Mouse (Mus musculus) cerebellum, adult (tissue): ENCODE measurements around the gene Hapln4.
"Not testable (repeated sequence)": the region's sequence is repeated elsewhere in the genome, so short reads cannot be mapped to it uniquely, and the experiment has no call there.

ENCODE experiments used
- ATAC-seq: cut with Nextera tagmentation; 2 replicates; pipeline ENCODE4 v1.9.2; 2017; ENCODE audit warnings: mild to moderate bottlenecking, moderate library complexity, mixed read lengths; ENCODE audit not compliant: insufficient number of reproducible peaks, low FRiP score, low TSS enrichment

Gene Hapln4

DNA sequence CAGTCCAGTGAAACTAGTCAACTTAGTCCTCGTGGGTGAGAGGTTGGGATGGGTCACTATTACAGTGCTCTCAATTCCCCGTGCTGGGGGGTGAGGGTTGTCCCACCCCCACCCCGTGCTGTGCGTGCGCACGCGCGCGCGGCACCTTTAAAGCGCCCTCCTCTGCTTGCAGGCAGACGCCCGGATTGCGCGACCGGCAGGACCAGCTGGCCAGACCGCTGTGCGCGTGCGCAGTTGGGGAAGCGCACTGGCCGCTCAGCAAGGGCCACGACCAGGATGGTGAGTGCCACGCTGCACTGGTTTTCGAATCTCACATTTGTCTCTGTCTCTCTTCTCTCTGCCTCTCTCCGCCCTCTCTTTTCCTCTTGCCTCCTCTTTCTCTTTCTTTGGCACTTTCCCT is at the start of gene Hapln4:
Gene Hapln4 (plus strand): TSS at position 173 of the 400 bp plus-strand sequence.
- ATAC-seq, result peak; percentile 72

DNA sequence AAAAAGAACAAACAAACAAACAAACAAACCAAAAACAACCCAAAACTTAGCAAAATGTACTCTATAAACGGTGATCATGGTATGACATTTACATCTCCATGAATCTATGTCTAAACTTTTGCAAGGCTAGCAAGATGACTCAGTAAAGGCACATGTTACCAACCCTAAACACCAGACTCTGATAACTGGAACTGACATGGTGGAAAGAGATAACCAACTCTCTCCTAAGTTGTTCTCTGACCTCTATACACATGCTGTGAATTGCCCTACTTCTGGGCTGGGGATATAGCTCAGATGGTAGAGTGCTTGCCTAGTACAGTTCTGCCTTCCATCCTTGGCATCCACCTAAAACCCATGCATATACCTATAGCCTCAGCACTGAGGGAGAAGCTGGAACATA is 45.3 kb upstream of the Hapln4 start:
- no peak for ATAC-seq

- ATAC-seq, result no peak
Observed at GRCm38 (mm10) chr8:70041885-70042546, 41.2 kb upstream of the Hapln4 start.

- ATAC-seq, result peak; percentile 96
Observed at GRCm38 (mm10) chr8:70042583-70043455, 40.4 kb upstream of the Hapln4 start, which contains the start of the genes Mau2 and Sugp1. Gene Mau2, minus strand, starts transcription at chr8:70042734. Gene Sugp1, plus strand, starts transcription at chr8:70042813.

- no peak for ATAC-seq
Observed at GRCm38 (mm10) chr8:70043996-70044395, 39.3 kb upstream of the Hapln4 start.

DNA sequence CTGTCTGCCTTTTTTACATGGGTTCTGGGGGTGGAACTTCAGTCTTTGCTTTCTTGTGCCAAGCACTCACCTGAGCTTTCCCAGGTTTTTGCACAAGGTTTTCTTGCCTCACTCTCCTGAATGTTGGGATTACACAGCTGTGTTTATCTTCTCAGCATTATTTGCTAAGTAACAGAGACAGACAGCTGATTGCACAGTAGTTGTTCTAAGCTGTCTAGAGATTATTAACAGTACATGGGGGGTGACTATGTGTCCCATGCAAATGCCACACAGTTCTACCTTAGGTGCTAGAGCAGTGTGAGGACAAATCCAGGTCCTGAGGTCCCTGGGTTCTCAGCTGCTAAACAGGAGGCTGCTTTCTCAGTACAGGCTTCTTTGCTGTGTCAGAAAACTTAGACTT is 33.6 kb upstream of the Hapln4 start:
- ATAC-seq, result no peak

GRCm38 (mm10) chr8:70050434-70050833 is 32.8 kb upstream of the Hapln4 start:
- ATAC-seq, result not testable (repeated sequence)

GRCm38 (mm10) chr8:70057721-70058120 is 25.5 kb upstream of the Hapln4 start:
- ATAC-seq, result no peak

DNA sequence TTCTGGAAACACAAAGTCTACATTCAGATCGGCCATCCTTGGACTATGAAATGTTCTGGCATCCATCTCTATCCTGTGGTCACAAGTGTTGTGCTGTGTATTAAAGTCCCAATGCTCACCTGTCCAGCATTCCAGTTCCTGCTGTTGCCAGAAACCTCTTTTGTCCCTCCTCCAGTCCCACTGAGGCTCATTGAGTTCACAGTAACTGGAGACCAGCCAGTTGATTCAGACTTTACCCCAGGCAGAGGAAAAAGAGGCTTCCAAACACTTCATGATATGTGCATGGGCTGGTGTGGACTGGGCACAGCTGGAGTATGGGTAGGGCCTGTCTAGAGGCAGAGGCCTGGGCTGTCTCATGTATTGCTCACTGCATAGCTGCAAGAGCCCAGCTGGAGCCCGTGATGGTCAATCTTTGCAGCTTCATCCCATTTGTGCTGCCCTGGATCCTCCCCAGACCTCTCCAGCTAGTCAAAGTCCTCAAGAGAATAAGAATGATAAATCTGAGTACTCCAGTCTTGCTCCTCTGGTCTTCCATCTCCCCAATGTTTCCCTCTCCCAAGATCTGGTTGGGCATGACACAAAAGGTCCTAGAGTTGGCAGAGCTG is 11.3 kb upstream of the Hapln4 start:
- ATAC-seq, result no peak

DNA sequence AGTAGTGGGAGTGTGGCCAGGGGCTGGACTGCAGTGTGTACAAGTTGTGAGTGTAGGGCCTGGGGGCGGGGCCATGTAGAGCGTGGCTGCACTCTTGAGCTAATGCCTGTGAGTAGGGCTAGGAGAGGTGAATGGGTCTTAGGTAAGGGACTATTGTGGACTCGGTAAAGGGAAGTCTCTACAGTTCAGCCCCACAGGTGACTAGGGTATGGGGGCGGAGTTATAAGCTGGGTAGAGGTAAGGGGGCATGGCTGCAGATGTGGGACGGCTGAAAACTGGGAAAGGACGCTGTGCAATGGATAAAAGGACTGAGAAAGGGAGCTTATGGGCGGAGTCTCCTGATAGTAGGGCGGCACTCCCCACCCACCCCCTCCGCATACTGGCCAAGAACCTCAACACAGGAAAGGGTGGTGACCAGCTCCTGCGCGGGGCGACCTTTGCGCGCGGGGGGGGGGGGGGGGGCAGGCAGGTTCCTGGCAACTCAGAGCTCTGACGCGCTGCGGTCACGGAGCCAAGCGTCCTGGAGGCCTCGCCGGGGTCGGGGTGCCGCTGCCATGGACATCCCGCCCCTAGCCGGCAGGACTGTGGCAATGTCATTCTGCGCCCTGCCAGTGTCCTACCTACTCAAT is 10.7 kb upstream of the Hapln4 start, which contains the start of gene Tm6sf2:
Gene Tm6sf2 (plus strand): TSS at position 484 of the 629 bp plus-strand sequence.
- ATAC-seq, result no peak

DNA sequence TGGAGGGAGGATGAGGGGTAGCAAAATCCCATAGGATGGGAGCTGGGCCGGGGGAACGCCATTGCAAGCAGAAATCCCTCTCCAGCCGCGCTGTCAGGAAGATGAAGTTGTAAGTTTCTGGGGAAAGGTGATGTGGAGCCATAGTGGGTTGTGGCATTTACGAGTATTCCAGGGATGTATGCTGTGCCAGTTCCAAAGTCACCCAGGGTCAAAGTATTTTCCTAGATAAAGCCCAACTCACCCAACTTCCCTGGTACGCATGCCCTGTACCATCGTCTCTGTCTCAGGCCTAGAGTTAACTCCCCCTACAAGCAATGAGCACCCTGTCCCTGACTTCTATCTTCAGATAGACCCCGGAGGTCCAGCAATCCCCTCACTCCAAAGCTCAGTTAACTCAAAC is 10.1 kb upstream of the Hapln4 start:
- ATAC-seq, result no peak

GRCm38 (mm10) chr8:70073682-70074081 is 9.6 kb upstream of the Hapln4 start:
- ATAC-seq, result no peak

DNA sequence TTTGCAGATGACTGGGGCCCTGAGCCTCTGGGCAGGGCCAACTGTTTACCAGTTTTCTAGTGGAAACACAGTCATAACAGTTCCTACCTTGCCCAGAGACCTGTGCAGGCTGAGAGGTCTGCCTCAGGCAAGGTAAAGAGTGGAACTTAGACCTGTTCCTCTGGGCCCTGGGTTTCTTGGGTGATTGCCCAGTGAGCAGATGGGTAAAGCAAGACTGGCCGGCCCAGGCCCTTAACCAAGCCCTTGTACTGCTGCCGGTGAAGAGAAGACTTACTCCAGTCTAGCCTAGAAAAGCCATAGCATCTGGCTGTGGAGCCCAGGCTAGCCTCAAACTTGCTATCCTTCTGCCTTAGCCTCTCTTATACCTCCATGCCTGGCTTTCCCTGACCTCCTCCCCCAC is 1.3 kb upstream of the Hapln4 start:
- ATAC-seq, result no peak

GRCm38 (mm10) chr8:70084191-70085065 is 1.2 kb downstream of the Hapln4 start:
- 0 out of 2 replicates have a peak, but pooled peaks have one; percentile 24 for ATAC-seq

GRCm38 (mm10) chr8:70086151-70086550 is 2.9 kb downstream of the Hapln4 start:
- no peak for ATAC-seq

DNA sequence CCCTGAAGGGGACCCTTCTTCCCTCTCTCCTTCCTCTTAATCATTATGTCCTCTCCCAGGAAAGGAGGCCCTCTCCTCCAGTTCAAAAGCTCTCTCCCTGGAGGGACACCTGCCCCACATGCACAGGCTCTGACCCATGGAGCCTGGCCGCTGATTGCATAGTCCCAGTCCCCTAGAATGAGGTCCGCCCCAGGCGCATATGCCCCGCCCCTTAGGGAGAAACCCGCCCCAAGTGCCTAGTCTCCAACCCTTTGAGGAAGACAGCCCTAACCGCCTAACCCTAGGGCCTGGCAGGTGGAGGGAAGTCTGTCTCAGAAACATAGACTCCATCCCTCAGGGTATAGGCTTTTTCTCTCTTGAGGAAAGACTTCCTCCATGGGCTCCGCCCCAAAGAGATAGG is 4.0 kb downstream of the Hapln4 start:
- no peak for ATAC-seq

GRCm38 (mm10) chr8:70087836-70088650 is 4.8 kb downstream of the Hapln4 start:
- no peak for ATAC-seq

DNA sequence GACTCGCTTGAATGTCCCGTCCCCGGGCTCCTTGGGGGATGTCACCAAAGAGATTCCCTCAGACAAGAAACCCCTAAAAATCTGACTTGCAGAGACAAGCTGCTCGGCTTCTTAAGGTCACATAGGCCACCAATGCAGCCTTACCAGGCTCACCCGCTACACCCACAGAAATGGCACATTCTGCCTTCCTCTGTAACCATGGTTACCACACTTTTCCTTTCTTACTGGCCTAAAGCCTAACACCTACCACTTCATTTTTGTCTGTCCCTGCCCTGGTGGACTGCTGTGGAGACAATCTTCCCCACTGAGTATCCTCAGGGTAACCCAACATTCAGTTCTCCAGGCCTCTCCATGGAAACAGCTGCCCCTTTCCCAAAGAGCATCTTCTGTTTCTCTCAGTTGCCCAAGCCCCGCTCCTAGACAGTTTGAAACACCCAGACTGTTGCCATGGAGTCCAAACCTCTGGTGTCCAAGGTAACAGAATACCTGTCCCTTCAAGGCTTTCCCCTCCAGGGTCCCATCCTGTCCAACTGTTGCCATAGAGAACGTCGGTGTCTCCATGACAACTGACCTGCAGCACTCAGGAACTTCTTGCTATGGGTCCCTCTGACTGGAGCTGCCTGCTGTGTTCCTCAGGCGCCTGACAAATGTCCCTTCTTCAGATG is 6.2 kb downstream of the Hapln4 start:
- no peak for ATAC-seq
